Mouse (Mus musculus) heart, adult 11 months (tissue): Measurements from ENCODE around the gene Crmp1.

Experiments used
- DNase-seq: peaks from one replicate; pipeline ENCODE4 v3.0.0; 2022

Gene Crmp1

DNA sequence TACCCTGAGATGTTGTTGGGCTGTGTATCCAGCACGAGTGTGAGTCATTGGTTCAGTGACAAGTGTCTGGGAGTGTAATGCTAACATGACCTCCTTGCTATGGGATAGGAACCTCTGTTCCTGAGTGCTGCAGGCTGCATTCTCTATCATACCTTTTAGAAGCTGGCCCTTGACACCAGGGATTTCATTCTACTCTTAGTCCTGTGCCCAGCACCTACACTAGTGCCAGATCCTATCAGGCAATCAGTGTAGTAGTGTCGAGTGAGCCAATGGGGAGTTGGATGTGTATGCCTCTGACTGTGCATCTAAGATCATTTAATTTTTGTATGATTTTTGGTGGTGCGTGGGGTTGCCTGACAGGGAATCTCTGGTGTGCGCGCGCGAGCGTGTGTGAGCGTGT lies 516 bp upstream of the Crmp1 start:
- no peak for DNase-seq

DNA sequence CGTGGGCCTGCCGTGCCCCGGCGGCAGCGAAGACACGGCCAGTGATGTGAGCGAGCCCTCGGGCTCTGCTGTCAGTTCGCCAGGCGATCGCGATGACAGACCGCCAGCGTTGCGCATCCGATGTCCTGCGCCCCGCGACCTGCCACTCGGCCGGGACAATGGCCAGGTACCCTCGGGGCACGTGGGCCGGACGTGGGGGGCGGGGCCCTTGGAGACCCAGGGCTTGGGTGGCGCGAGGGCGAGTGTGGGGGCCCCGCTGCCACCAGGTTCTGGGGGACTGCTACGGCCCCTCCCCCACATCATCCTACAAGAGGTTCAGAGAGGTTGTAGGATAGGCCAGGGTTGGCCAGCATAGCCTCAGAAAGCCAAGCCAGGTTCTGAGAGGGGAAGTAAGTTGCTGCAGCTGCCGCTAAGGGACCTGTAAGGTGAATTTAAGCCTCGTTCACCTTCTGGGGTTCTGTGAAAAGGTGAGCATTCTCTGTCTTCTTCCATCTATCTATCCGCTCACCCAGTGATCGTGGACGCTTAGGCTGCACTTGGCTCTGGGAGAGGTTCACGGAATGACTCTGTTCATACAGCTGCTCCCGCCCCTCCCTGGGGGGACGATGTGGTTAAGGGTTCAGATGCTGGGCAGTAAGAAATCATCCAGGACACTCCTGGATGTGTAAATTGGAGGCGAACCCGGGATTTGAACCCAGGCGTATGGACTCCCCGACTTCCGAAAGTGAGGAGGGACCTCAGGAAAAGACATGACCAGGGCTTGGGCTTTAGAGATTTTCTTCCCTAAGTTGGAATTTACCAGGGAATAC lies 824 bp downstream of the Crmp1 start:
- DNase-seq, result no peak

GRCm38 (mm10) chr5:37243169-37243886 lies 1.6 kb downstream of the Crmp1 start:
- DNase-seq, result no peak

GRCm38 (mm10) chr5:37244161-37244560 lies 2.4 kb downstream of the Crmp1 start:
- DNase-seq, result no peak

- DNase-seq, result no peak
These were observed 3.0 kb downstream of the Crmp1 start for GRCm38 (mm10) chr5:37244666-37245242.

DNA sequence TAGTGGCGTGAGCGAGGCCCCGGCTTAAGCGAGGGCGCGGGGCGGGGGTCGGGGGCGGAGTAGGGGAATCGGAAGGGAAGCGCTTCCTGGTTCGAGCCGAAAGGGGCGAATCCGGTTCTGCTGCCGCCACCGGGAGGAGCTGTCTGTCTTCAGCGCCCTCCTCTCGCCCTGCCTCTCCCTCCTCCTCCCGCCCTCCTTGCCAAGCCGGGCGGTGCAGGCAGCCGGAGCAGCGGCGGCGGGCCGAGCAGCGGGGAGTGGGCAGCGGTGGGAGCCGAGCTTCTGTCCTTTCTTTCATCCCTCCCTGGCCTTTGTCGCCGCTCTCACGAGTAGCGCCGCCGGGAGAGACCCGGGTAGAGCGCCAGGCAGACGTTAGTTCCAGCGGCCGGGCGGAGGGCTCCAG lies 3.9 kb downstream of the Crmp1 start:
- peak; percentile 95 for DNase-seq

DNA sequence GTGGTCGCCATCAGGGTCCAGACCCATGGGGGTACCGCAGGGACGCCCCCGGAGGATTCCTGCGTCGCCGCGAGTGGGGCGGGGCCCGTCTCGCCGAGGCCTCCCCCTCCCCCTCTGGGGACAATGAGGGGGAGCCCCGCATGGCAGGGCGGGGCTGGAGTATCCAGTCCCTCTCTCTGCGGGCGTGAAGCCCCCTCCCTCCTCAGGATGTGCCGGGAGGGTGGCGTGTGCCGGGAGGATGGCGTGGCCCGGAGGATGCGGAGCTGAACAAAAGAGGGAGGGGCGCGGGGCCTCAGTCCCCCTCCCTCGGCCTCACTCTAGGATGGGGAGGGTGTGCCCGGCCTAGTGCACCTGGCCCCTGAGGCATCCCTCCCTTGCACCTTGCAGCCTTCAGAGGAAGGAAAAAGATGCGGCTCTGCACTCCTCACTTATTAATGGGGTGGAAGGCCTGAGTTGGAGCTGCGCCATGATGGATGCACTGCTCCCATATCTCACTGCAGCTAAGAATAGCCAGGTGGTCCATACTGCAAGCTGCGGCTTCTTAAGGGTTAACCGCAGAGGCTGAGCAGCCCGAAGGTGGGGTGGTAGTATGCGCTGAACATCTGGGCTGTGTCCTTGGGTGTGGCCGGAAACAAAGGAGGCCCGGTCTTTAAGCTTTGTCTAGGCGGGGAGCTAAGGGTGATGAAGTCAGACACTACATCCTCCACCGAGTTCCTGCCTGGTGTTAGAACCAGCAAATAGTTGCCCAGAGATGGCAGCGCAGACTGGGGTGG lies 4.6 kb downstream of the Crmp1 start:
- no peak for DNase-seq

DNA sequence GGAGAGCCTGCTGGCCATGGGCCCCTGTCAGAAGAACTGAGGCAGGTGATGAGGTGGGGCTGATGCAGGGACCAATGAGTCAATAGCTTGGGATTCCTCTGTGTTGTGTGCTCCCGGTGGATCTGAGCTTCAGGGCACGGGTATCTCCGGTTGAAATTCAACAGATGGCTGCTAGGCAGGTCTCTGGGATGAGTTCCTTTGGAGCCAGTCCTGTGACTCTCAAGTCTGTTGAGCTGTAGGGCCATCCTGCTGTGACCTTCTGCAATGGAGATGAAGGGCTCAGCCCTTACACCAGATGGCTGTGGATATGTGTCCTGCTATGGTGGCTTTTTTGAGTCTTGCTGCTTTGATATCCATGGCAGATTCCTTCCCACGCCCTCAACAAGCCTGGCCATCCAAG lies 5.7 kb downstream of the Crmp1 start:
- DNase-seq, result no peak

DNA sequence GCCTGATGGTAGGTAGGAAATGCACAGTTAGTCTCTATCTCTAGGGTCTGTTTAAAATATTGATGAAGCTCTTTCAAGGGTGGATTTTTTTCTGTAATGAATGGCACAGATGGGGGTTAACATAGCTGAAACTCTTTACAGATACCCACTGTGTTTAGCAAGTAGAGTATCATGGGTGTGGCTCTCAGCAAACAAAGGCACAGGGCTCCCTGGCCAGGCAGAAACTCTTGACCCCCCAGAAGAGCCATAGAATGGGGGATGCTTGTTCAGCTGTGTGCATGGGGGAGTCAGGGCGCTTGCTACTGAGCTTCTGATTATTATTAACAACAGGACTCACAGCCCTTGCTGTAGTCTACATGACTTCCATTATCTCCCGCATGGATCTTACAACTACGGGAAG lies 7.1 kb downstream of the Crmp1 start:
- no peak for DNase-seq

DNA sequence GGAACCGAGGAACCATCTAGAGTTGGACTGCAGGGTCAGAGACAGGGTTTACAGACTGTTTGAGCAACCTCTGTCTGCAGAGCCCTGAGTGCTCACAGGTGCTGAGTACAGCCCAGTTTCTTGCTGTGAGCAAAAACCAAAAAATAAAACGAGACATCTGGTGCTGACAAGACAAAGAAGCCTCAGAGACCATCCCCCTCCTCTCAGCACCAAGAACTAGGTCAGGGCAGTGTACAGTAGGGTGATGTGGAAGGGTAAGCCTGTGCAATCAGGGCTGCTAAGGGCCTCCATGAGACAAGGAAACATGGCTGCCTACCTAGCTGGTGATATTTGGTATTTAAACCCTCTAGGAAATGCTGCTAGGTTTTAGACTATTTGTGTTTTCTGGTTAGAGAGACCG lies 9.9 kb downstream of the Crmp1 start:
- no peak for DNase-seq

DNA sequence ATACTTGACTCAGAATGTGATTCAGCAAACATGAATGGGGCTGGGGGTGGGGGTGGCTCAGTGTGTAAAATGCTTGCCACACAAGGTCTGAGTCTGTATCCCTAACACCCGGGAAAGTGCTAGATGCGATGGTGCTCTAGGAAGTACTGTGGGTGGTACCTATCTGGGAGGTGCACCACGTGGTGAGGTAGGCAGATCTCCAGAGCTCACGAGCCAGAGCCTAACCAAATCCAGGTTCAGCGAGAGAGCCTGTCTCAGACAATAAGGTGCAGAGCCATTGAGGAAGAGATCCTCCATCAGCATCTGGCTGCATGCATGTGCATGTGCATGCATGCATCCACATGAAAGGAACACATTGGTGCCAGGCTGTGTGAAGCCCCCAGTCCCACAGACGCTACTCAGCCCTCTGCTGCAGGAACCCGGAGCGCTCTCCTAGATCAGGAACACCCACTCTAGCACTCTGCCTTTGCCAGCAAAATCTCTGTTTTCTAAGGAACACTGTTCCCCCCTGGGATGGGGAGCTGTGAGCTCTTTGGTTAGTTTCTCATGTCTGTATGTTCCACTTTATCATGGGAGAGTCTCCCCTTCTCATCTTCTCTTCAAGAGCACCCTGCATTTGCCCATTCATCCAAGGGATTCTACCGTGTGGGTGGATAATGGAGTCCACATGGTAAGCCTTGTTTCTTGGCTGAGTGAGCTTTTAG lies 10.5 kb downstream of the Crmp1 start:
- DNase-seq, result no peak

- no peak for DNase-seq
These were observed 12.8 kb downstream of the Crmp1 start for GRCm38 (mm10) chr5:37254523-37254922.

GRCm38 (mm10) chr5:37256823-37257222 lies 15.1 kb downstream of the Crmp1 start:
- no peak for DNase-seq

- DNase-seq, result no peak
These were observed 15.5 kb downstream of the Crmp1 start for GRCm38 (mm10) chr5:37257243-37257642.

- DNase-seq, result no peak
These were observed 20.0 kb downstream of the Crmp1 start for GRCm38 (mm10) chr5:37261734-37262133.

DNA sequence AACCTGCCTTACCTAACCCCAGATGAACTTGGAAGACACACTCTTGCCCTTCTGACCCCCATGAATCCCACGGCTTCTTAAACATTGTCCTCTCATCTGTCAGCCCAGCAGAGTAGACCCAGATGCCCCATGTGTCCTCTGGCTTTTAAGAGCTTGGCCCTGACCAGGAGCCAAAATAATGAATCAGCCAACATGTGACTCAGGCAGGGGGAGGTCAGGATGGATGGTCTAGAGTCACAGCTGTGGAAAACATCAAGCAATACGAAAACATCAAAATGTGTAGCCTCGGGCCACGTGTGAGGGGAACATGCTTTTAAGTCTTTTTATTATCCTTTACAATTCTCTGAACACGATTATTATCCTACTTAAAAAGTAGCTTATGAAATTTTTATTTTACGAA lies 22.1 kb downstream of the Crmp1 start:
- no peak for DNase-seq

DNA sequence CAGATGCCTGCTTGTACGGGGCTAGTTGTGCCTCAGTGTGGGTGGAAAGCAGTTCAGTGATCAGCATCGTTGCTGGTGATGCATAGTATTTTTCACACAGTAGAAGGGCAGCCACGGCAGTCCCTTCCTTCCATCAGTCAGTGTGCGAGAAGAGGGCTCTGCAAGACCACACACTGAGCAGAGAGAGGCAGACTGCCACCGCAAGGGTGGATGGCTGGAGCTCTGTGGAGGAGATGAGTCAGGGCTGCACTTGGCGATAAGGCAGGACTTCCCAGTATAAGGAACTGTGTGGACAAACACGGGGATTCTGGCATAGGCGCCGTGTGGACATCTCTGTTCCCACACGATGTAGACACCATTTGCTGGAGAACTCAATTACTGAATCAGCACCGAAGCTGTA lies 39.3 kb downstream of the Crmp1 start:
- no peak for DNase-seq

DNA sequence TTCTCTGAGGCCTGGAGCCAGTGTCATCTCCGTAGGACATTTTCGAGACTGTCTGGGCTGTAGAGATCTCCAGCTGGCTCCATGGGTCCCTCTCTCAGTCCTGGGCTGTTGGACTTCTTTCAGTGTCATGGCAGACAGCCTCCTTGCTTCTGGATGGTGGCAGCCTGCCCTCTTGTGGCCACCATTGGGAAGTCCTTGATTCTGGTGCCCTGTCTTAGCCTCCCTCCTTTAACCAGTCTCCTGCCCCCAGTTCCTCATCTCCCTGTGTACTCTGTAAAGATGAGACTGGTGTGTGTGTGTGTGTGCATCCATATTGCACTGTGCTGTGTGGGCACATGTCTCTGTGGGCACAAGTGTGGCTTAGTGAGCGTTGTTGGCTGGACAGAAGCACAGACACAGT lies 46.6 kb downstream of the Crmp1 start:
- DNase-seq, result no peak

GRCm38 (mm10) chr5:37289236-37289635 lies 47.5 kb downstream of the Crmp1 start:
- DNase-seq, result no peak

GRCm38 (mm10) chr5:37290983-37291382 lies 49.2 kb downstream of the Crmp1 start:
- no peak for DNase-seq

DNA sequence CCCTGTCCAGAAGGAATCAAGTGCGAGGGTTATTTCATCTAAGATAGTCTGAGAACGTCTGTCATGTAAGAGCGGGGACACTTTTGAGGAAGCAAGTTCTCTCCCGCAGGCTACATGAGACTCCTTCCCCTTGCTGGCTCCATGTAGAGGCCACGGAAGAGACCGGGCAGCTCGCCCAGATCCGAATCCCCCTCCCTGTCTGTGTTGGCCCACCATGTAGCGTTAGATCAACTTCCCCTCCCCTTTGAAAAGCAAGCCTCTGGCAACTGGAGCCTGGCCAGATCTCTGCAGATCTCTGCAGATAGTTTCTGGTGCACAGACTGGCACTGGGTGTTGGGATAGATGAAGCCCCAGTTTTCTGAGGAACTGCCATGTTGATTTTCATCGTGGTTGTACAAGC lies 55.0 kb downstream of the Crmp1 start:
- DNase-seq, result no peak

DNA sequence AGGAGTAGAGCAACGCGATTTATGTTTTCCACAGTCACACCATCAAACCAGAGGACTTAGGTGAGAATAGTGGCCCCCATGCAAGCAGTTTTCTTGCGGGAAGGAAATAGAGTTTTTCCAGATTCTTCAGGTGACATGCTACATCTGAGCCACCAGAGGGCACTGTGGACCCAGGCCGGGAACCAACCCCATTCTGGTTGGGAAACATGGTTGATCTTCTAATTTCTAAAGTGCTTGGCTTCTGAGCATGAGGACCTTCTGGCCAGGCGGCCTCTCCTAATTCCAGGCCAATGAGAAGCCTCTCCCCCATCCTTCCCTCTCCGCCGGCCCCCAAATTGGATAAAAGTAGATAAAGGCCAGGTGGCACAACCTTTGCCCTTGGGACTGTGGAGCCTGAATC lies 56.6 kb downstream of the Crmp1 start:
- no peak for DNase-seq

DNA sequence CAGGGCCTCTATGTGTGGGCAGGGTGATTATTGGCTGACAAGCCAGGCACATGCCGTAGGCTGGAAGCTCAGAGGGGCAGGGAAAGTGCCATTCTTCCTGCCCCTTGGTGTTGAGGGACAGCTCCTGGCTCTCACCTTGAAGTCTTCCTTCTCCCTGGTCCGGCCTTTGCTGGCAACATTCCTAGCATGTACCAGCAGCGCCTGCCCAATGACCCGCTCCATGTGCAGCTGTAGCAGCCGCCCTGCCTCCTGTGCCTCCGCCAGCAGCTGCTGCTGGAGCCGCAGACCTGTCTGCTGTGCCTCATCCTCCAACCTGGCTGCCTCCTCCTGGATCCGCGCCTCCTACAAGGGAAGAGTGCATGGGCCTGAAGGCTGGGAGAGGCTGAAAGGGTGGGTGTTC lies 68.3 kb downstream of the Crmp1 start:
- DNase-seq, result no peak
